Mouse (Mus musculus): ENCODE results near the gene Tceanc2.

DNA sequence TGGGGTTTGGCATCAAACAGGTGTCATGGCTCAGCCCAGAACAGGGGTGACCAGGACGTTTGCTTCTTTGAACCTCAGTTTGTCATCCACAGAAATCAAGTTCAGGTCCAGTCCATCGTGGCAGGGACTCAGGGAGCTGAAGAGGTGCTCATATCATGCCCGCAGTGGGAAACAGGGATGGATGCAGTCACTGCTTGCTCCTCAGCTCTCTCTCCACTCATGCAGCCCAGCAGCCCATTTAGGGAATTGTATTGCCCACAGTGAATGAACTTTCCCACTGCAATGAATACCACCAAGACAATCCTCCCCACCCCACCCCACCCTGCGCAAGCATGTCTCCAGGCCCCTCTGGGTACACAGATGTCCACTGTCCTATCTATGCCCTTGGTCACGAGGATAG is 33.0 kb upstream of the Tceanc2 start:
- TF ChIP-seq CTCF (IDR thresholded peaks at IDR 0.05; ENCODE audit: borderline replicate concordance, insufficient read depth, low read depth, low read length) (no peak), POLR2A (IDR thresholded peaks at IDR 0.05; ENCODE audit: borderline replicate concordance, insufficient read depth, low read length) (no peak)

Measured in cerebellum, adult 2 months (tissue).